30 mouse cellular contexts compared by ENCODE assay signal in the genomic region with DNA sequence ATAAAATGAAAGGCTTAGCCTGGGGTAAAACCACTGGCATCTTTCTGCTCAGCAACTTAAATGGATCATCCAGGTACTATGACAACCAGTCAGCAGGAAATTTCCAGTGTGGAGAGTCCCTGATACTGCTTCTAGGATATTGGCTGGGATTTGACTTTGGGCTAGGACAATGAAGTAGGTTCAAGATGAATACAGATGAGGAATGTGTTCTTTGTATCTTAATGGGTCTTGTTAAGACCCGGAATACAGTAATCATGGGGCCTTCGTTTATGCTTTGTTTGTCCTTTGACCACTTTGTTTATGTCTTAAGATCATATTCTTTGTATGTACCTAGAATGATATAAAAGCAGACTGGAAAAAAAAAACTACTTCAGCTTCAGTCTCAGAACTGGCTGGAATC.
"Had no signal": no experiment of that assay in that cellular context is flagged by ENCODE, and none has a peak within 500 bp of the region (broad histone marks: within the 10 kb centered on the region; RNA-seq: fewer than 3 reads in every experiment).

No protein-coding gene starts in this region.

- H3K27ac ChIP-seq: limb, embryonic 10.5 days; limb, embryonic 12.5 days; limb, embryonic 13.5 days; limb, embryonic 15.5 days; liver, embryonic 13.5 days; liver, embryonic 14.5 days; liver, embryonic 15.5 days; lung, embryonic 15.5 days; macrophage; midbrain, embryonic 10.5 days; midbrain, embryonic 12.5 days; midbrain, embryonic 13.5 days; midbrain, embryonic 15.5 days had no signal

- H3K4me2 ChIP-seq: limb, embryonic 12.5 days; limb, embryonic 13.5 days; limb, embryonic 15.5 days; liver, embryonic 11.5 days; liver, embryonic 13.5 days; liver, embryonic 15.5 days; lung, embryonic 14.5 days; lung, embryonic 15.5 days; midbrain, embryonic 11.5 days; midbrain, embryonic 12.5 days; midbrain, embryonic 13.5 days; midbrain, embryonic 15.5 days had no signal

- H3K36me3 ChIP-seq: limb, embryonic 10.5 days; limb, embryonic 12.5 days; limb, embryonic 13.5 days; limb, embryonic 15.5 days; liver, embryonic 13.5 days; liver, embryonic 15.5 days; lung, embryonic 15.5 days; midbrain, embryonic 10.5 days; midbrain, embryonic 12.5 days; midbrain, embryonic 13.5 days; midbrain, embryonic 15.5 days had no signal

- DNase-seq: left cerebral cortex, postnatal 4 days; liver; liver, embryonic 13.5 days; liver, postnatal 0 days; lung, adult 18-20 months; lung, adult 2 months; lung, embryonic 14.5 days; lung, postnatal 10 days; lung, postnatal 14 days; lung, postnatal 36 days; lung, postnatal 4 days; midbrain, embryonic 14.5 days had no signal

- H3K9me3 ChIP-seq: limb, embryonic 10.5 days; limb, embryonic 12.5 days; limb, embryonic 13.5 days; limb, embryonic 15.5 days; liver, embryonic 13.5 days; liver, embryonic 15.5 days; lung, embryonic 15.5 days; megakaryocyte, embryonic 14.5 days; midbrain, embryonic 10.5 days; midbrain, embryonic 12.5 days; midbrain, embryonic 13.5 days; midbrain, embryonic 15.5 days had no signal

- H3K4me3 ChIP-seq: limb, embryonic 10.5 days; limb, embryonic 12.5 days; limb, embryonic 13.5 days; limb, embryonic 15.5 days; liver, embryonic 13.5 days; liver, embryonic 15.5 days; lung, embryonic 15.5 days; megakaryocyte, embryonic 14.5 days; midbrain, embryonic 10.5 days; midbrain, embryonic 12.5 days; midbrain, embryonic 13.5 days; midbrain, embryonic 15.5 days; myocyte had no signal

- H3K4me1 ChIP-seq: limb, embryonic 10.5 days; limb, embryonic 12.5 days; limb, embryonic 13.5 days; limb, embryonic 15.5 days; liver, embryonic 13.5 days; liver, embryonic 15.5 days; lung, embryonic 15.5 days; megakaryocyte, embryonic 14.5 days; midbrain, embryonic 10.5 days; midbrain, embryonic 12.5 days; midbrain, embryonic 13.5 days; midbrain, embryonic 15.5 days had no signal

- H3K27me3 ChIP-seq: limb, embryonic 12.5 days; limb, embryonic 13.5 days; limb, embryonic 15.5 days; liver, embryonic 13.5 days; liver, embryonic 15.5 days; lung, embryonic 15.5 days; megakaryocyte, embryonic 14.5 days; midbrain, embryonic 12.5 days; midbrain, embryonic 13.5 days; midbrain, embryonic 15.5 days had no signal

- ATAC-seq: liver, postnatal 0 days; lung, postnatal 0 days; midbrain, embryonic 13.5 days; midbrain, embryonic 15.5 days; midbrain, embryonic 16.5 days had no signal

- H3K9ac ChIP-seq: limb, embryonic 12.5 days; limb, embryonic 13.5 days; limb, embryonic 15.5 days; liver, embryonic 13.5 days; liver, embryonic 14.5 days; liver, embryonic 15.5 days; liver, postnatal 0 days; lung, embryonic 14.5 days; lung, embryonic 15.5 days; midbrain, embryonic 12.5 days; midbrain, embryonic 13.5 days; midbrain, embryonic 15.5 days had no signal
